Mouse (Mus musculus) spleen, postnatal 4 days (tissue): ENCODE measurements at regions not wholly inside any gene's neighbourhood (a gene's known extent, or its start where the extent isn't known, plus 50 kb on each side); places are given as distances from the start of the nearest gene placed in this dataset.

Source experiments
- DNase-seq, 2 experiments: peaks; one replicate each; pipeline ENCODE4 v3.0.0; 2022; ENCODE audit warnings: low spot score in 2 of 2

- DNase-seq: no peak
Observed at GRCm38 (mm10) chr15:62056889-62057288, 1134.1 kb upstream of the A1bg start.

DNA sequence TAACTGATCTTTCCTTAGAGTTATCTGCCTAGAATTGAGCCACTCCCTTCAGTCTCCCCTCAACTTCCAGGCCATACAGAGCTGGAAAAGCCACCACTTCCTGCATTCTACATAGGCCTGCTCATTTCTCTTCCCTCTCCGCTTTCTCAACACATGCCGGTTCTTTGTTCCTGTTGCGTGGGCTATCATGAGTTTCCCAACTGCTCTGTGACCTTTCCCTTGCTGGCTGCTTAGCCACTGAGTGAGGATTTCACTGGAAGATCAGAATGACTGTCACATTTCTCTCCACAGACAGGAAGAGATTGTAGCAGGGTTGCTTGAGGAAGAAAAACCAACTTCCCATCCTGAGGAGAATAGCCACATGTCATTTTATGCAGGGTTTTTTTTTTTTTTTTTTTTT lies 1133.6 kb upstream of the A1bg start:
- DNase-seq: no peak

- DNase-seq: no peak
Observed at GRCm38 (mm10) chr15:62055011-62055410, 1132.2 kb upstream of the A1bg start.

DNA sequence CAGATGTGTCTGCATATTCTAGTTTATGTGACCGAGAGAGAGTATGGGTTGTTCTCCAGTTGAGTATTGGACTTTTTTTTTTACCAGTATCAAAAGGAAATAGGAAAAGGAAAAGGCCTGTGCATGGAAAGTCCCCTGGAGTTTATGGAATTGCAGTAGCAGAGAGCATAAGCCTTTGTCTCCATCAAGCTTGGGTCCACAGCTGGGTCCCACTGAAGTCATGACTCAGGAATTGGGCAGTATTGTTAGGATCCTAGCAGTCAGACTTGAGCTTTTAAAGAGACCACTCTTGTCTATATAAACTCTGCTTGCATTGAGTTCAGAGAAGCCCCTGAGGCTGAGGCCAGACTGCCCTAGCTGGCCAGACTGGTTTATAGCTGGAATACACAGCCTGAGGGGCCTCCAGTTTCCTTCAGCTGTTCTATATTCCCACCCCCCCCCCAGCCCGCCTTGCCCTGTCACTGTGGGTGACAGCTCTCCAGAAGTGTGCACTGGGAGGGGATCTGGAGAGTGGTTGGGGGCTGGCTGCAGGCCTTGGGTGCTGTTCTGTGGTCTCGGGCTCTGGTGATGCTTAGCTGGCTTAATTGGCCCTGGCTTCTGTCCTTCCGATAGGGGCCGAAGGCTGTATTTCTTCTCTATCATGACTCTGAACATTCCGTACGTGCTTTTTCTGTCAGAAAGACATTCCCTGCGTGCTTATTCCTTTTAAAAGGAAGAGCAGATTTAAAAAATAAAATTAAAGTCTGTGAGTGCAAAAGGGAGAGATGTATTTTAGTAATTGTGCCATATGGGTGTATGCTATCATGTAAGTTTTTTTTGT lies 1130.8 kb upstream of the A1bg start:
- DNase-seq: no peak

GRCm38 (mm10) chr15:62049416-62049815 lies 1126.6 kb upstream of the A1bg start:
- no peak for DNase-seq

GRCm38 (mm10) chr15:62048981-62049380 lies 1126.2 kb upstream of the A1bg start:
- no peak for DNase-seq

- DNase-seq: no peak
Observed at GRCm38 (mm10) chr15:62046276-62046675, 1123.5 kb upstream of the A1bg start.

DNA sequence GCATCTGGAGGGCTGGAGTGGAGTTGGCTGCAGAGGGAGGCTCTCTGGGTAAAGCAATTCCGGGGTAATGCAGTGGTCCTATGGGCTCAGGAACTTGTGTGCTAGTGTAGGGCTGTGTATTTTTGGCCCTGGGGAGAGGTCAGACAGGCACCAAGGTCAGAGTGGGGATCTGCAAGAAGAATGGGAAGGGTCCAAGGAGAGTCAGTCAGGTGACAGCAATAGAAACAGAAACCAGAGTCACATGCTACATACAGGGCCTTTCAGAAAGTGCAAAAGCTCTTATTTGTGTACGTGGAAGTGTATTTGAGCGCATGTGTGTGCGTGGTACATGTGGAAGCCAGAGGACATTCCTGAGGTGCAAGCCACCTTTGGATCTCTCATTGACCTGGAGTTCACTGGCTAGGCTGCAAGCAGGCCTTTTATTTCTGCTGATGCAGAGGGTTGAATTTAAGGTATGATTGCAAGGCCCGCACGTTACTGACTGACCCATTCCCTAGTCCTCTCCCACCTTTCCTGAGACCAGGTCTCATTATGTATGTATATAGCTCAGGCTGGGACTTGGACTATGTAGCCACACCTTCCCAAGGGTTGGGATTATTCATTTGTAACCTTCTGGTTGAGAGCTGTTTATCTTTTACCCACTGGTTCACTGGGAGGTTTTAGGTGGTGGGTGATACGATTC lies 1122.0 kb upstream of the A1bg start:
- no peak for DNase-seq

DNA sequence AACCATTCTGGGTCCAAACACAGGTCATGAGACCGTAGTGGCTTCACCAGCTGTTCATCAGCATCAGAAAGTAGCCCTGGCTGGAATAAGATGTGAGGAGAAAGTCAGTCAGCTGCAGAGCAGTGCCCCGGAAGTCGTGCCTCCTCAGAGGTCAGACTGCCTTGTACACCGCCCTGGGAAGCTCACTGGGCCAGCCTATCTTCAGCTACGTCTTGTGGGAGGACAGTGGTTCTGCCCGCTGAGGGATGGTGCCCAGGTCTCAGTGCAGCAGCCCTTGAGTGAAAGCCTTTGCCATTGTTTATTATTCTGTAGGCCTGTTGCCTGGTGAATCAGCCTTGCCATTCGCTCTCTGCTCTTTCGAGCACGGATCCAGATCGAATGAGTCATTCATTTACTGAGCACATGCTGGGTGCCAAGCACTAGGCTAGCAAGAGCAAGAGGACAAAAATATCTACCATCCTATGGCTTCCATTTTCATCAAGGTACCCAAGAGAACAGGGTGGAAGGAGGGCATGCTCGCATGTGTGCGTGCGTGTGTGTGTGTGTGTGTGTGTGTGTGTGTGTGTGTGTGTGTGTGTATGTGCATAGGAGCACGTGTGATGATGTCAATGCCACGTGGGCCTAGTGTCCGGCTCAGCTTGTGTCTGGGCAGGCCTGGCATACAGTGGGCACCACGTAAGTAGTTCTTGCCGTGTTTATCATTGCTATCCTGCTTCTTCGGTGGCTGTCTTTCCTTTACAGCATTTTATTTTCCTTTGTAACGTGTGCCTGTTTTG lies 1121.0 kb upstream of the A1bg start:
- DNase-seq: no peak

DNA sequence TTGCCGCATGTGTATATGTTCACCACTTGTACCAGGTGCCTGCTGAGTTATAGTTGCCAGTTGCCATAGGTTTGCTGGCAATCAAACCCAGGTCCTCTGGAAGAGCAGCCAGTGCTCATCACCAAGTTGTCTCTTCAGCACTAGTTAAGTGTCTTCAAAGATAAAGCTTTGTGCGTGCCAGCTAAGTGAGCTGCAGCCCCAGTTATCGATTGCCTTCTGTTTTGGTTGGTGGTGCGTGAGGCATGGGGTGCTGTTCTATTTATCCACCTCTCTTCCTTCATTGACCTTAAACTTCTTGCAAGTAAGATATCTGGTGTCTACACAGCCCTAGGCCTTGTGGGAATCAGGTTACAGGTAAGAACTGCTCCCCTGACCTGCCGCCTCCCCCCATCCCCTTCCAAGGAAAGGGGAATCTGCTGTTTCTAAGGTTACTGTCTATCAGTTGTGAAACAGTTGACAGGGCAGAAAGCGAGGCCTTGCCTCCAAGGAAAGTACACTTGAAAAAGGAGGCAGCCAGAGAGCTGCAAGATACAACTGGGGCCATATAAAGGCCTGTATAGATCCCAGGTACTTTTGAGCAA lies 1120.2 kb upstream of the A1bg start:
- no peak for DNase-seq
